Mouse (Mus musculus): ENCODE results near the gene Dhodh.

Dhodh gene

GRCm38 (mm10) chr8:109608271-109609152, at the start of gene Dhodh:
Gene Dhodh (minus strand): TSS chr8:109608673.
- in situ Hi-C loops (cut with MboI, MseI), result loop anchor here (5.0 to 25.0 kb wide), 4 partner anchors 41 to 1004 kb away; partner anchors contain the start of genes Dhx38 (in 2 of the 2), Txnl4b (in 2 of the 2), Ap1g1 (in 1 of the 2) and Cmtr2 (in 1 of the 2)

GRCm38 (mm10) chr8:109656860-109657259, 48.4 kb upstream of the Dhodh start:
- in situ Hi-C loops (cut with MboI, MseI), result loop anchor here in 1 of 2 experiments (10.0 kb wide), 1 partner anchor 358 kb away; no protein-coding TSS in a partner anchor

GRCm38 (mm10) chr8:109650801-109651200, 42.3 kb upstream of the Dhodh start:
- in situ Hi-C loops (cut with MboI, MseI), result loop anchor here in 1 of 2 experiments (10.0 kb wide), 1 partner anchor 364 kb away; no protein-coding TSS in a partner anchor

- in situ Hi-C loops (cut with MboI, MseI), result loop anchor here in 1 of 2 experiments (10.0 kb wide), 1 partner anchor 376 kb away; no protein-coding TSS in a partner anchor
Measured at GRCm38 (mm10) chr8:109648469-109648868, 40.0 kb upstream of the Dhodh start.

- in situ Hi-C loops (cut with MboI, MseI), result loop anchor here in 1 of 2 experiments (10.0 kb wide), 1 partner anchor 377 kb away; no protein-coding TSS in a partner anchor
Measured at GRCm38 (mm10) chr8:109647331-109647730, 38.9 kb upstream of the Dhodh start.

- in situ Hi-C loops (cut with MboI, MseI), result loop anchor here in 1 of 2 experiments (10.0 kb wide), 1 partner anchor 384 kb away; no protein-coding TSS in a partner anchor
Measured at GRCm38 (mm10) chr8:109641236-109641635, 32.8 kb upstream of the Dhodh start.

GRCm38 (mm10) chr8:109640410-109640809, 31.9 kb upstream of the Dhodh start:
- in situ Hi-C loops (cut with MboI, MseI), result loop anchor here in 1 of 2 experiments (10.0 kb wide), 1 partner anchor 384 kb away; no protein-coding TSS in a partner anchor

- in situ Hi-C loops (cut with MboI, MseI), result no loop called here
Measured at GRCm38 (mm10) chr8:109638851-109639250, 30.4 kb upstream of the Dhodh start.

GRCm38 (mm10) chr8:109635146-109635545, 26.7 kb upstream of the Dhodh start:
- in situ Hi-C loops (cut with MboI, MseI), result no loop called here

GRCm38 (mm10) chr8:109632498-109632897, 24.0 kb upstream of the Dhodh start:
- in situ Hi-C loops (cut with MboI, MseI), result no loop called here

- in situ Hi-C loops (cut with MboI, MseI), result no loop called here
Measured at GRCm38 (mm10) chr8:109628638-109629037, 20.2 kb upstream of the Dhodh start.

GRCm38 (mm10) chr8:109615569-109615968, 7.1 kb upstream of the Dhodh start:
- in situ Hi-C loops (cut with MboI, MseI), result loop anchor here (10.0 to 25.0 kb wide), 3 partner anchors 597 to 997 kb away; partner anchors contain the start of genes Cmtr2 (in 2 of the 2) and Vac14 (in 1 of the 2)

- in situ Hi-C loops (cut with MboI, MseI), result loop anchor here (10.0 to 25.0 kb wide), 3 partner anchors 598 to 998 kb away; partner anchors contain the start of genes Cmtr2 (in 2 of the 2) and Vac14 (in 1 of the 2)
Measured at GRCm38 (mm10) chr8:109614243-109615210, 6.1 kb upstream of the Dhodh start, which contains the start of gene Pkd1l3. Gene Pkd1l3 (plus strand): TSS chr8:109614517.

- in situ Hi-C loops (cut with MboI, MseI), result loop anchor here (5.0 to 25.0 kb wide), 4 partner anchors 42 to 1003 kb away; partner anchors contain the start of genes Dhx38 (in 2 of the 2), Txnl4b (in 2 of the 2), Ap1g1 (in 1 of the 2) and Cmtr2 (in 1 of the 2)
Measured at GRCm38 (mm10) chr8:109609153-109609502, 655 bp upstream of the Dhodh start.

GRCm38 (mm10) chr8:109607650-109608049, 823 bp downstream of the Dhodh start:
- in situ Hi-C loops (cut with MboI, MseI), result loop anchor here (5.0 to 25.0 kb wide), 4 partner anchors 40 to 1005 kb away; partner anchors contain the start of genes Dhx38 (in 2 of the 2), Txnl4b (in 2 of the 2), Ap1g1 (in 1 of the 2) and Cmtr2 (in 1 of the 2)

GRCm38 (mm10) chr8:109606725-109607124, 1.7 kb downstream of the Dhodh start:
- in situ Hi-C loops (cut with MboI, MseI), result loop anchor here (5.0 to 25.0 kb wide), 4 partner anchors 39 to 1006 kb away; partner anchors contain the start of genes Dhx38 (in 2 of the 2), Txnl4b (in 2 of the 2), Ap1g1 (in 1 of the 2) and Cmtr2 (in 1 of the 2)

- in situ Hi-C loops (cut with MboI, MseI), result no loop called here
Measured at GRCm38 (mm10) chr8:109595854-109596253, 12.6 kb downstream of the Dhodh start.

GRCm38 (mm10) chr8:109593117-109593788, 15.2 kb downstream of the Dhodh start:
- in situ Hi-C loops (cut with MboI, MseI), result no loop called here

GRCm38 (mm10) chr8:109592164-109592563, 16.3 kb downstream of the Dhodh start:
- in situ Hi-C loops (cut with MboI, MseI), result no loop called here

GRCm38 (mm10) chr8:109591367-109591766, 17.1 kb downstream of the Dhodh start:
- in situ Hi-C loops (cut with MboI, MseI), result no loop called here
